Mouse (Mus musculus): ENCODE data around the gene Irs2. TPM values are rescaled to one million over a fixed set of nuclear protein-coding genes. Genes with fewer than 3 reads are reported as not detected.

Gene Irs2
- polyA plus RNA-seq (2014; fragmentation: Nextera tagmentation; extraction: Ambion mirVana), result 8.3 and 8.9 TPM in 2 replicates

GRCm38 (mm10) chr8:11008379-11008775 is at the start of gene Irs2:
Gene Irs2, minus strand, starts transcription at chr8:11008458.
- peak within 1 kb of the TSS; percentile 92 for H3K9ac ChIP-seq (ENCODE audit: low read depth, low read length)
- peak within 1 kb of the TSS; percentile 84 for H3K4me2 ChIP-seq
- H3K4me1 ChIP-seq (replicated peaks; ENCODE audit: control insufficient read depth, insufficient read depth, low read length), result peaks cover 41% of the 10 kb centered on the region
- H3K27me3 ChIP-seq (replicated peaks; ENCODE audit: control insufficient read depth, insufficient read depth, low read length), result peaks cover 2% of the 10 kb centered on the region; the same call in 1 of the 2 replicates
- H3K27ac ChIP-seq (ENCODE audit: low read depth, low read length), result peak within 1 kb of the TSS; percentile 97
- ATAC-seq (replicated peaks; ENCODE audit: low FRiP score), result no peak
- H3K9me3 ChIP-seq (ENCODE audit: control insufficient read depth, low read length), result no peaks in the 10 kb centered on the region
- no peak for DNase-seq (ENCODE audit: low spot score)
- under 1% methylated on average over 56 of the region's 64 CpGs for WGBS
- peak within 1 kb of the TSS; percentile 85 for H3K4me3 ChIP-seq (ENCODE audit: low read depth, low read length)
- peaks cover 5% of the 10 kb centered on the region; the same call in 1 of the 2 replicates for H3K36me3 ChIP-seq (ENCODE audit: control insufficient read depth, insufficient read depth, low read length)

GRCm38 (mm10) chr8:11056665-11057064 is 48.4 kb upstream of the Irs2 start:
- ATAC-seq (replicated peaks; ENCODE audit: low FRiP score), result no peak
- H3K9ac ChIP-seq (ENCODE audit: low read depth, low read length), result no peak overlapping the region
- no peak overlapping the region for H3K4me2 ChIP-seq
- H3K27me3 ChIP-seq (replicated peaks; ENCODE audit: control insufficient read depth, insufficient read depth, low read length), result peaks cover 2% of the 10 kb centered on the region; the same call in 1 of the 2 replicates
- no peaks in the 10 kb centered on the region for H3K9me3 ChIP-seq (ENCODE audit: control insufficient read depth, low read length)
- 82% methylated on average over 5 of the region's 5 CpGs for WGBS
- H3K4me1 ChIP-seq (replicated peaks; ENCODE audit: control insufficient read depth, insufficient read depth, low read length), result 0 out of 2 replicates have a peak, but pooled peaks cover 7% of the 10 kb centered on the region
- DNase-seq (ENCODE audit: low spot score), result no peak
- no peak overlapping the region for H3K27ac ChIP-seq (ENCODE audit: low read depth, low read length)
- H3K4me3 ChIP-seq (ENCODE audit: low read depth, low read length), result no peak overlapping the region
- no peaks in the 10 kb centered on the region for H3K36me3 ChIP-seq (ENCODE audit: control insufficient read depth, insufficient read depth, low read length)

GRCm38 (mm10) chr8:11056175-11056563 is 47.9 kb upstream of the Irs2 start:
- H3K9ac ChIP-seq (ENCODE audit: low read depth, low read length), result no peak overlapping the region
- H3K4me2 ChIP-seq, result no peak overlapping the region
- ATAC-seq (replicated peaks; ENCODE audit: low FRiP score) (no peak), DNase-seq (ENCODE audit: low spot score) (no peak)
- H3K4me1 ChIP-seq (replicated peaks; ENCODE audit: control insufficient read depth, insufficient read depth, low read length), result 0 out of 2 replicates have a peak, but pooled peaks cover 7% of the 10 kb centered on the region
- H3K36me3 ChIP-seq (ENCODE audit: control insufficient read depth, insufficient read depth, low read length), result no peaks in the 10 kb centered on the region
- WGBS, result 82% methylated on average over 8 of the region's 8 CpGs
- H3K4me3 ChIP-seq (ENCODE audit: low read depth, low read length), result no peak overlapping the region
- peaks cover 2% of the 10 kb centered on the region; the same call in 1 of the 2 replicates for H3K27me3 ChIP-seq (replicated peaks; ENCODE audit: control insufficient read depth, insufficient read depth, low read length)
- H3K27ac ChIP-seq (ENCODE audit: low read depth, low read length), result no peak overlapping the region
- no peaks in the 10 kb centered on the region for H3K9me3 ChIP-seq (ENCODE audit: control insufficient read depth, low read length)

GRCm38 (mm10) chr8:11055557-11056174 is 47.4 kb upstream of the Irs2 start:
- H3K27me3 ChIP-seq (replicated peaks; ENCODE audit: control insufficient read depth, insufficient read depth, low read length), result peaks cover 2% of the 10 kb centered on the region; the same call in 1 of the 2 replicates
- no peak overlapping the region for H3K4me3 ChIP-seq (ENCODE audit: low read depth, low read length)
- no peak overlapping the region for H3K9ac ChIP-seq (ENCODE audit: low read depth, low read length)
- H3K4me2 ChIP-seq, result no peak overlapping the region
- H3K36me3 ChIP-seq (ENCODE audit: control insufficient read depth, insufficient read depth, low read length), result no peaks in the 10 kb centered on the region
- no peak for DNase-seq (ENCODE audit: low spot score)
- peak overlapping the region; percentile 52 for H3K27ac ChIP-seq (ENCODE audit: low read depth, low read length)
- no peaks in the 10 kb centered on the region for H3K9me3 ChIP-seq (ENCODE audit: control insufficient read depth, low read length)
- ATAC-seq (replicated peaks; ENCODE audit: low FRiP score), result peak; percentile 69
- 67% methylated on average over 16 of the region's 16 CpGs for WGBS
- H3K4me1 ChIP-seq (replicated peaks; ENCODE audit: control insufficient read depth, insufficient read depth, low read length), result 0 out of 2 replicates have a peak, but pooled peaks cover 7% of the 10 kb centered on the region

GRCm38 (mm10) chr8:11049835-11050234 is 41.6 kb upstream of the Irs2 start:
- 51% methylated on average over 5 of the region's 5 CpGs for WGBS
- no peaks in the 10 kb centered on the region for H3K9me3 ChIP-seq (ENCODE audit: control insufficient read depth, low read length)
- H3K36me3 ChIP-seq (ENCODE audit: control insufficient read depth, insufficient read depth, low read length), result no peaks in the 10 kb centered on the region
- H3K27me3 ChIP-seq (replicated peaks; ENCODE audit: control insufficient read depth, insufficient read depth, low read length), result peaks cover 2% of the 10 kb centered on the region; the same call in 1 of the 2 replicates
- H3K4me1 ChIP-seq (replicated peaks; ENCODE audit: control insufficient read depth, insufficient read depth, low read length), result peaks cover 4% of the 10 kb centered on the region; the same call in 1 of the 2 replicates
- DNase-seq (ENCODE audit: low spot score) (no peak), ATAC-seq (replicated peaks; ENCODE audit: low FRiP score) (no peak)
- no peak overlapping the region for H3K27ac ChIP-seq (ENCODE audit: low read depth, low read length)
- no peak overlapping the region for H3K4me2 ChIP-seq
- H3K4me3 ChIP-seq (ENCODE audit: low read depth, low read length), result no peak overlapping the region
- H3K9ac ChIP-seq (ENCODE audit: low read depth, low read length), result no peak overlapping the region

GRCm38 (mm10) chr8:11047812-11048211 is 39.6 kb upstream of the Irs2 start:
- 41% methylated on average over 1 of the region's 1 CpGs for WGBS
- DNase-seq (ENCODE audit: low spot score), result no peak

GRCm38 (mm10) chr8:11044660-11045059 is 36.4 kb upstream of the Irs2 start:
- H3K4me3 ChIP-seq (ENCODE audit: low read depth, low read length), result no peak overlapping the region
- no peak overlapping the region for H3K9ac ChIP-seq (ENCODE audit: low read depth, low read length)
- ATAC-seq (replicated peaks; ENCODE audit: low FRiP score) (no peak), DNase-seq (ENCODE audit: low spot score) (no peak)
- no peaks in the 10 kb centered on the region for H3K9me3 ChIP-seq (ENCODE audit: control insufficient read depth, low read length)
- WGBS, result 72% methylated on average over 11 of the region's 11 CpGs
- H3K36me3 ChIP-seq (ENCODE audit: control insufficient read depth, insufficient read depth, low read length), result no peaks in the 10 kb centered on the region
- H3K4me2 ChIP-seq, result no peak overlapping the region
- no peak overlapping the region for H3K27ac ChIP-seq (ENCODE audit: low read depth, low read length)
- no peaks in the 10 kb centered on the region for H3K27me3 ChIP-seq (replicated peaks; ENCODE audit: control insufficient read depth, insufficient read depth, low read length)
- H3K4me1 ChIP-seq (replicated peaks; ENCODE audit: control insufficient read depth, insufficient read depth, low read length), result peaks cover 8% of the 10 kb centered on the region

More at GRCm38 (mm10) chr8:11047812-11048211, 39.6 kb upstream of the Irs2 start:
- no peak overlapping the region for H3K9ac ChIP-seq (ENCODE audit: low read depth, low read length)
- no peaks in the 10 kb centered on the region for H3K36me3 ChIP-seq (ENCODE audit: control insufficient read depth, insufficient read depth, low read length)
- no peak overlapping the region for H3K4me2 ChIP-seq
- ATAC-seq (replicated peaks; ENCODE audit: low FRiP score), result peak; percentile 84
- no peaks in the 10 kb centered on the region for H3K9me3 ChIP-seq (ENCODE audit: control insufficient read depth, low read length)
- H3K4me3 ChIP-seq (ENCODE audit: low read depth, low read length), result no peak overlapping the region
- H3K4me1 ChIP-seq (replicated peaks; ENCODE audit: control insufficient read depth, insufficient read depth, low read length), result peaks cover 5% of the 10 kb centered on the region
- no peaks in the 10 kb centered on the region; the same call in 1 of the 2 replicates for H3K27me3 ChIP-seq (replicated peaks; ENCODE audit: control insufficient read depth, insufficient read depth, low read length)
- H3K27ac ChIP-seq (ENCODE audit: low read depth, low read length), result peak overlapping the region; percentile 74; the same call in 1 of the 2 replicates

GRCm38 (mm10) chr8:11043591-11043990 is 35.3 kb upstream of the Irs2 start:
- Histone ChIP-seq H3K9me3 (ENCODE audit: control insufficient read depth, low read length) (no peaks in the 10 kb centered on the region), H3K4me2 (no peak overlapping the region), H3K4me1 (replicated peaks; ENCODE audit: control insufficient read depth, insufficient read depth, low read length) (peaks cover 8% of the 10 kb centered on the region), H3K27me3 (replicated peaks; ENCODE audit: control insufficient read depth, insufficient read depth, low read length) (no peaks in the 10 kb centered on the region), H3K4me3 (ENCODE audit: low read depth, low read length) (no peak overlapping the region), H3K9ac (ENCODE audit: low read depth, low read length) (no peak overlapping the region), H3K36me3 (ENCODE audit: control insufficient read depth, insufficient read depth, low read length) (no peaks in the 10 kb centered on the region), H3K27ac (ENCODE audit: low read depth, low read length) (no peak overlapping the region)
- ATAC-seq (replicated peaks; ENCODE audit: low FRiP score) (no peak), DNase-seq (ENCODE audit: low spot score) (no peak)
- 87% methylated on average over 4 of the region's 4 CpGs for WGBS
